Mouse (Mus musculus) frontal cortex, adult 2 months (tissue): ENCODE data around the gene Zranb3. TPM values are rescaled to one million over a fixed set of nuclear protein-coding genes. Genes with fewer than 3 reads are reported as not detected.
A peak's percentile ranks its signal among the peaks of the same experiment; 100 is the strongest.
"Not testable (repeated sequence)": the region's sequence is repeated elsewhere in the genome, so short reads cannot be mapped to it uniquely, and the experiment has no call there.

Experiments
- DNase-seq, 2 experiments: peaks; one replicate each; pipeline ENCODE4 v3.0.0; 2022; ENCODE audit warnings: low spot score in 1 of 2; ENCODE audit errors: extremely low spot score in 1 of 2
- polyA plus RNA-seq: library from polyadenylated mRNA; depleted of rRNA; stranded (reverse); fragments of >200 nt; gene quantifications from 2 replicates; pipeline ENCODE4 v1.2.3, GENCODE M21; 2012; rRNA removed

Zranb3 gene
- 5.7 and 6.1 TPM in 2 replicates for polyA plus RNA-seq

- DNase-seq = peak; percentile 100
Measured at GRCm38 (mm10) chr1:128102641-128103461, at the start of gene Zranb3, which contains the start of gene R3hdm1. Gene Zranb3 (minus strand): TSS chr1:128103047. Gene R3hdm1 (plus strand): TSS chr1:128103301.

- DNase-seq = peak; percentile 24 to 75
Measured at GRCm38 (mm10) chr1:128141737-128142136, 38.9 kb upstream of the Zranb3 start.

GRCm38 (mm10) chr1:128141039-128141438, 38.2 kb upstream of the Zranb3 start:
- DNase-seq = peak in 1 of 2 experiments; percentile 47

- DNase-seq = not testable (repeated sequence)
Measured at GRCm38 (mm10) chr1:128136222-128136621, 33.4 kb upstream of the Zranb3 start.

- no peak for DNase-seq
Measured at GRCm38 (mm10) chr1:128120913-128121627, 18.2 kb upstream of the Zranb3 start.

- no peak for DNase-seq
Measured at GRCm38 (mm10) chr1:128103520-128104088, 757 bp upstream of the Zranb3 start.

- peak; percentile 57 to 80 for DNase-seq
Measured at GRCm38 (mm10) chr1:128102251-128102640, 601 bp downstream of the Zranb3 start.

- no peak for DNase-seq
Measured at GRCm38 (mm10) chr1:128098309-128098708, 4.5 kb downstream of the Zranb3 start.

- DNase-seq = no peak
Measured at GRCm38 (mm10) chr1:128094686-128095085, 8.2 kb downstream of the Zranb3 start.

GRCm38 (mm10) chr1:128082800-128083199, 20.0 kb downstream of the Zranb3 start:
- DNase-seq = no peak

- DNase-seq = no peak
Measured at GRCm38 (mm10) chr1:128081873-128082272, 21.0 kb downstream of the Zranb3 start.

GRCm38 (mm10) chr1:128080936-128081696, 21.7 kb downstream of the Zranb3 start:
- no peak for DNase-seq

- DNase-seq = no peak
Measured at GRCm38 (mm10) chr1:128078646-128079045, 24.2 kb downstream of the Zranb3 start.

GRCm38 (mm10) chr1:128077788-128078187, 25.1 kb downstream of the Zranb3 start:
- peak in 1 of 2 experiments; percentile 67 for DNase-seq

- no peak for DNase-seq
Measured at GRCm38 (mm10) chr1:128076791-128077479, 25.9 kb downstream of the Zranb3 start.

- DNase-seq = peak in 1 of 2 experiments; percentile 74
Measured at GRCm38 (mm10) chr1:128073051-128073450, 29.8 kb downstream of the Zranb3 start.

GRCm38 (mm10) chr1:128070003-128070402, 32.8 kb downstream of the Zranb3 start:
- DNase-seq = no peak

GRCm38 (mm10) chr1:128068945-128069397, 33.9 kb downstream of the Zranb3 start:
- no peak for DNase-seq

GRCm38 (mm10) chr1:128064716-128065115, 38.1 kb downstream of the Zranb3 start:
- no peak for DNase-seq

GRCm38 (mm10) chr1:128062167-128062566, 40.7 kb downstream of the Zranb3 start:
- no peak for DNase-seq
